Mouse (Mus musculus) hematopoietic stem cell, adult 5-6 weeks (primary cell): ENCODE measurements around the gene Acvr1. TPM values are rescaled to one million over a fixed set of nuclear protein-coding genes. Genes with fewer than 3 reads are reported as not detected.
A peak's percentile ranks its signal among the peaks of the same experiment; 100 is the strongest.

Source experiments
- ATAC-seq, 2 experiments: fragments of 125-278 bp in 1 of 2; replicated peaks in 1 of 2; 2 replicates each; pipeline ENCODE4 v1.8.0; 2016 to 2017; ENCODE audit warnings: inconsistent platforms in 2 of 2, mild to moderate bottlenecking in 2 of 2, moderate number of reproducible peaks in 2 of 2, low read depth in 1 of 2, moderate TSS enrichment in 1 of 2; ENCODE audit not compliant: low FRiP score in 2 of 2, poor library complexity in 2 of 2, severe bottlenecking in 2 of 2, insufficient read depth in 1 of 2, low TSS enrichment in 1 of 2
- total RNA-seq: library from RNA; stranded (forward); fragments of 172-1452, 232-1000 nt; gene quantifications from 2 replicates; pipeline ENCODE4 v1.2.3, GENCODE M21; 2017

Acvr1 gene
- total RNA-seq, 1 experiment from 2014 or later = 1.0 TPM

- no peak for ATAC-seq
Measured at GRCm38 (mm10) chr2:58495271-58495670, 71.7 kb downstream of the Acvr1 start.

DNA sequence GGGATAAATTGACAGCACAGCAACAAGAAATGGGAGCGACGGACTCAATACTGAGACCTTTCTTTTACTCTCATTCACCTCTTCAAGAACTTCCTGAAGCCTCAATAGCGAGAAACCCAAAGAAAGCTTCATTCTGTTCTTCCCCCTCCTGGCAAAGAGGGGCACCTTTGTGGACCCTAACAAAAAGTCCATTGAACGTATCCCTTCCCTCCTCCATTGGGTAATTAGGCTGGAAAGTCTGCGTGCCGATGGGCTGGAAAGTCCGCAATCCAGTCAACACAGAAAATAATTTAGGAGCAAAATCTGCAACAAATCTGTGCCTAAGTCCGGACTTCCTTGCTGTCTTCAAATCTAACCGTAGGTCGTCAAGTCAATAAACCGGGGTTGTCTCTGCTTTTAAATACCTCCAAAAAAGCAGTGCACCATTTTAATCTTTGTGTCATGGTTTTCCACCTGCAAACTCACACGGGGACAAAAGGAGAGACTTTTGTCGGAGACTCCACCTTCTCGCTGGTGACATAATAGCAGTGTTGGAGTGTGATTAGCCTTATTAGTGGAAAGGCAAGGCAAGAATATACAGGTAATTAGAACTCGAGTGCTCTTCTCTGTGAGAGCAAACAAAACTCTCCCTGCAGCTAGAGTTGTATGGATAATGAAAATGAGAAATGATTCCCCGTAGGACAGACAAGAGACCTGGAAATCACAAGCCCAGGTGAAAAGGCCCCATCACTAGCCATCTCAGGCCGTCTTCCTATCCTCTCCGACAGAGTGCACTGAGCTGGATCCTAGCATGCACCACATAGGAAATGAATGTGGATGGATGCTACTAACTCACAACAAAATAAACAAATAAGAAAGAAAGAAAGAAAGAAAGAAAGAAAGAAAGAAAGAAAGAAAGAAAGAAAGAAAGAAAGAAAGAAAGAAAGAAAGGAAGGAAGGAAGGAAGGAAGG is 73.0 kb downstream of the Acvr1 start:
- ATAC-seq = no peak

GRCm38 (mm10) chr2:58489275-58489674 is 77.7 kb downstream of the Acvr1 start:
- ATAC-seq = no peak

- ATAC-seq = no peak
Measured at GRCm38 (mm10) chr2:58488404-58488803, 78.6 kb downstream of the Acvr1 start.

- ATAC-seq = no peak
Measured at GRCm38 (mm10) chr2:58487279-58487560, 79.7 kb downstream of the Acvr1 start.

- ATAC-seq = no peak
Measured at GRCm38 (mm10) chr2:58486441-58487278, 80.3 kb downstream of the Acvr1 start.

GRCm38 (mm10) chr2:58485683-58486082 is 81.3 kb downstream of the Acvr1 start:
- ATAC-seq = no peak

- 0 out of 4 replicates have a peak, but pooled peaks of 1 of the 2 experiments have one; percentile 22 for ATAC-seq
Measured at GRCm38 (mm10) chr2:58485152-58485551, 81.8 kb downstream of the Acvr1 start.

DNA sequence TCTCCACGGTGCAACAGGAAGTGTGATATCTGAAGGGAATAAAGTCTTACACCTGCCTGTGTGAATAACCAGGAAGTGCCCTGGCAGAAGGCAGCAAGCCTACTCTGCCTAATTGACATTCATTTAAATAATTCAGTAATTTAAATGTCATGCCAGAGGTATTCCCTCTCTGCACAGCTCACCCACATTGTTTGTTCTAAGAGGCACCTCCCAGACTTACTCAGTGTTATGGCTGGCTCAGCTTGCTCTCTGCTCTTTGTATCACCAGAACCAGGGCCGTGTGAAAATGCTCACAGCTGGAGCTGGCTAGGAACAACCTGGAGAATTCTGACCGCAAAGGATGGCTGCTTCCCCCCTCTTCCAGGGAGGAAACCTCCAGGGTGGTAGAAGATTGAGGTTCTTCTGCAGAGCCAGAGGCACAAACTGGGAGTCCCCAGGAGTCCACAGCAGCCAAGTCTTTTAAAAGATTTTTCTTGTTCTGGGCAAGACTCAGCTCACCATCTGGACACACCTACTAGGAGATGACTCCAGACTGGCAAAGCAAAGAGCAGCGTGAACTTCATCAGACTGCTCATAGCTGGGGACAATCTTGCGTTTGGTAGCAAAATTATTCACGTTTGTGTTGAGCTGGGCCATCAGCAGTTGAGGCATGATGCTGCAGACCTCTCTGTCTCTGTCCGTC is 82.5 kb downstream of the Acvr1 start:
- no peak for ATAC-seq

DNA sequence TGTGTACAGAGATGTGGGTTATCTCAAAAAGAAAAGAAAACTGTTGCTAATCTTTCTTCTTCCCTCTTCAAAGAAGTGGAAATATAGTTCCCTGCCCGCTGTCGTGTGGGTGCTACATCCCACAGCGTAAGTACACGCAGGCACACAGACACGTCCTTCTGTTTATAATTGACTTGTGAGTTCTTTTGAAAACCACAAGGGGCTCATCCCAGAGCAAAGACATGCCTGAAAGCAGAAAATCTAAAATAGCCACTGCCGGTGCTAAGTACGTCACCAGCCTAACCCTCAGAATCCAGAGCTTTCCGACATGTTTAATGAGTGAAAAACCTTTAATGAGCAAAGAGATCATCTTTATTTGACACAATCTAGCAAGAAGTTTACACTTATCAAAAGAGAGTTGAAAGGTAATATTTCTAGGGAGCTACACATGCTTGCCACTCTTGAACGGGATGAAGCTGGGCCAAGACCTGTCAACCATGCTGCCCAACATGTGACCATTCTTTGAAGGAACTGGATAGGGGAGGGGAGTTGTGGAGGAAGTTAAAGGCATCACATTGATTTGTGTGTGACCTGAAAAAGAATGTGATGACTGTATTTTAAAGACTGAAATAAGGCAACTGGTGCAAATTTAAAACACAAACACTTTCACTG is 85.4 kb downstream of the Acvr1 start:
- no peak for ATAC-seq

DNA sequence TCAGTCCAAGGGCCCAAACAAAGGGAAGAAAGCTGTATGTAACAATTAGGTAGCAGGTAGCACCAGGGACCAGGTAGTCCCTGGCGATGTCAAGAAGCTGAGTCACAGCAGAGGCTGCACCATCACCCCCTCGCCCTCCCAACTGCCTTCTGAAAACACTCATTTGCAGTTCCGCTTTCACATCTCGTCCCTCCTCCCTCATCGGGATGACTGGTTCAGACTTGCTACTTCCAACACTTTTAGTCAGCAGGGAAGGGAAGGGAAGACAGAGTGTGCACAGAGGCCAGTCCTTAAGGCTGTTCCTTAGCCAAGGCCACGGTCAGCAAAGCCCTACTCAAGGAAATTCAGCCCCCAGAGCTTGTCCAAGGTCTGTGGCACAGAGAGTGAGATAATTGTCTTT is 86.2 kb downstream of the Acvr1 start:
- ATAC-seq = peak; percentile 88 to 90

GRCm38 (mm10) chr2:58479536-58479935 is 87.4 kb downstream of the Acvr1 start:
- ATAC-seq = no peak

- ATAC-seq = no peak
Measured at GRCm38 (mm10) chr2:58478144-58478543, 88.8 kb downstream of the Acvr1 start.

GRCm38 (mm10) chr2:58476956-58477715 is 89.8 kb downstream of the Acvr1 start:
- peak; percentile 47 to 54; a peak in 2 of 4 replicates for ATAC-seq

GRCm38 (mm10) chr2:58475578-58475977 is 91.4 kb downstream of the Acvr1 start:
- no peak for ATAC-seq

GRCm38 (mm10) chr2:58470290-58470689 is 96.7 kb downstream of the Acvr1 start:
- ATAC-seq = no peak

- ATAC-seq = no peak
Measured at GRCm38 (mm10) chr2:58469816-58470215, 97.1 kb downstream of the Acvr1 start, which contains the start of gene Gm17409. TSS of gene Gm17409 (plus strand) at chr2:58470116.
